Mouse (Mus musculus) E14TG2a.4 (cell line): ENCODE data around the gene Ralgds.
A peak's percentile ranks its signal among the peaks of the same experiment; 100 is the strongest.

Source experiments
- H3K27me3 ChIP-seq: 2 replicates; pipeline ENCODE4 v1.6.1; 2014; ENCODE audit warnings: low read length, control low read depth; ENCODE audit not compliant: insufficient read depth
- H3K36me3 ChIP-seq: 2 replicates; pipeline ENCODE4 v1.6.1; 2014; ENCODE audit warnings: low read length, control low read depth; ENCODE audit not compliant: insufficient read depth
- H3K4me1 ChIP-seq: replicated peaks from 2 replicates; pipeline ENCODE4 v1.6.1; 2014; ENCODE audit warnings: low read depth, low read length, control low read depth
- H3K4me3 ChIP-seq: replicated peaks from 2 replicates; pipeline ENCODE4 v1.5.1; 2014; ENCODE audit warnings: mild to moderate bottlenecking, low read length
- H3K9me3 ChIP-seq: 2 replicates; pipeline ENCODE4 v1.6.1; 2014; ENCODE audit warnings: low read length, control low read depth
- CTCF ChIP-seq: conservative IDR thresholded peaks from 2 replicates; pipeline ENCODE4 v1.5.1; 2014; ENCODE audit warnings: low read length
- NANOG ChIP-seq: IDR thresholded peaks from 2 replicates; pipeline ENCODE4 v1.6.1; 2014; ENCODE audit warnings: borderline replicate concordance, low read length, mixed read lengths
- POU5F1 ChIP-seq: IDR thresholded peaks from 2 replicates; pipeline ENCODE4 v1.6.1; 2014; ENCODE audit warnings: low read length, borderline replicate concordance

The Ralgds gene

DNA sequence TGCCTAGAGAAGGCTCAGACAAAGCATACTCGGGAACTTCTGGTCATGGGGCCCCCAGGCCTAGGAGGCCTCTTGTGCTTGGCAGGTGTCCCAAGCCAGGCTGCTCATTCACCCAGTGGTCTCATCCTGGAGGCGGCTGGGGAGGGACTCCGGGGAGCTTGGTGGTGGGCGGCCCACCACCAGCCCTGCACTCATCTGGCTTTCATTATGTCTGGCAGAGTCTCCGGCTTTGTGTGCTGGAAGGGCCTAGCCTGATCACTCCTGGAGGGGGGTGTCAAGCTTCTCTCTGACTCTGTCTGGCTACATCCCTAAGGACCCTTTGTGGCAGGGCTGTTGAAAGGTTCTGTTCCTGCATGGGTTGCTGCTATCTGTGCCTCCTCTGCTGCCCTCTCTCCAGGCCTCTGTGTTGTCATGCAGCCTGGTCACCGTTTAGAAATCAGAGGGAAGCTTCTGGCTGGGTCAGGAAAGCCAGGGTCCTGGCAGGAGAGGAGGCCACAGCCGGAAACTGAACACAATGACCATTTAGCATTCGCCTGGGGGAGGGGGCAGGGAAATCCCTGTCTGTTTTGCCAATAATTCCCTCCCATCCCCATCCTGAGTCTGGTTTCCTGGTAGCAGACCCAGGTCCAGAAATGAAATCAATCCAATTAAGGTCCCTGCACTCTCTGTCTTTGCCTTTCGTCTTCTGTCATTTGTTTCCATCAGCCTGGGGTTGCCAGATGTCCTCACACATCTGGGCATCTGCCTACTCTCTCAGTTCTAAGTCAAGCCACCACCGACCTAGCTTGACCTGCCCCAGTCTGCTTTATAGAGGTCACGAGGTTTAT is 21.7 kb downstream of the Ralgds start:
- Histone ChIP-seq H3K4me1 (peaks cover 82% of the 10 kb centered on the region), H3K36me3 (peaks cover 20% of the 10 kb centered on the region), H3K27me3 (no peaks in the 10 kb centered on the region), H3K9me3 (no peaks in the 10 kb centered on the region), H3K4me3 (no peak overlapping the region)
- TF ChIP-seq CTCF (no peak), POU5F1 (no peak), NANOG (no peak)

DNA sequence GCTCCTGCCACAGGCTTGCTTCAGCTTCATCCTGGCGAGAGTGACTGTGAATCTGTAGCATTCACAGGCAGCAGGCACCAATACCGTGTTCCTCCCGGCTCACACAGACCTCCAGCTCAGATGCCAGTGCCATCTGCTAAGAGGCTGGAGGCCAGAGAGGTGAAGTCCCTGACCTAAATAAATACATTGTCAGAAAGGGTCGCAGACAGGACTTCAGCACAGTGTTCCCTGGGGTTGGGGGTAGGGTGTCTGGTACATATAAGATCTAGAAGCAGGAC is 22.3 kb downstream of the Ralgds start:
- peaks cover 76% of the 10 kb centered on the region for H3K4me1 ChIP-seq
- TF ChIP-seq CTCF (no peak), NANOG (no peak), POU5F1 (no peak)
- 0 out of 2 replicates have a peak overlapping the region, but pooled peaks have one; percentile 13 for H3K4me3 ChIP-seq
- H3K9me3 ChIP-seq = no peaks in the 10 kb centered on the region
- peaks cover 25% of the 10 kb centered on the region for H3K36me3 ChIP-seq
- H3K27me3 ChIP-seq = no peaks in the 10 kb centered on the region

DNA sequence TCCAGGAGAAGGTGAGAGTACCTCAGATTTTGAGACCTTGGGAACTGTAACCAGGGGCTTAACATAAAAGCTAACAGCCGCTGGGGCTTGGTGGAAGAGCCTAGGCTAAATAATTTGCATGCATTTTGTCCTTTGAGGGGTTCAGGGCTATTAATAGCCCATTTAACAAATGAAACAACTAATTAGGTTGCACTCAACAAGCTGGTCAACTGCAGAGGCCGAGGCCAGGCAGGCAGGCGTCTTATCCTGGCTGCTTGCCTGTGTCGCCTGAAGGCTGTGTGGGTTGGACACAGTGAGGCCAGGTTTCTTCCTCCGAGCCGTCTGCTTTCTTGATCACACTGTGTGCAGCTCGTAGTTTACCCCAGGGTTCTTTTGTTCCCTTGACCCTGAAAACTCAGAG is 22.7 kb downstream of the Ralgds start:
- Histone ChIP-seq H3K9me3 (no peaks in the 10 kb centered on the region), H3K4me3 (0 out of 2 replicates have a peak overlapping the region, but pooled peaks have one; percentile 13), H3K27me3 (no peaks in the 10 kb centered on the region), H3K36me3 (peaks cover 30% of the 10 kb centered on the region), H3K4me1 (peaks cover 72% of the 10 kb centered on the region)
- TF ChIP-seq NANOG (no peak), POU5F1 (no peak), CTCF (no peak)

DNA sequence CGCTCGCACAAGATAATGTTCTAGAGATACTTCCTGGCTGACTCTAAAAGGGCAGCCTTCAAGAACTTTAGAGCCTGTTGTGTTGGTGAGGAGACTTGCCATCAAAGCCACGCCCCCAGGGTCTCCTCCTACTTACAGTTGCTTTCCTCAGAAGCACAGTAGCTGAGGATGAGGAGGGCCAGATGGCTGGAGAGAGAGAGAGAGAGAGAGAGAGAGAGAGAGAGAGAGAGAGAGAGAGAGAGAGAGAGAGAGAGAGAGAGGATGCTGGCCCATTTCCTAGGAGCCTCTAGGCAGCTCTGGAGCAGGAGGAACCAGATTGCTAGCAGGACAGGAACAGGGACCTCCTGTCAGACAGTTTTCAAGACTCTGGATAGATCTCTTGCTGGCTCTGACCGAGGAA is 23.2 kb downstream of the Ralgds start:
- Histone ChIP-seq H3K36me3 (peaks cover 34% of the 10 kb centered on the region), H3K4me3 (no peak overlapping the region), H3K4me1 (peaks cover 67% of the 10 kb centered on the region), H3K9me3 (no peaks in the 10 kb centered on the region), H3K27me3 (no peaks in the 10 kb centered on the region)
- TF ChIP-seq CTCF = no peak
- TF ChIP-seq POU5F1 = no peak
- no peak for TF ChIP-seq NANOG

DNA sequence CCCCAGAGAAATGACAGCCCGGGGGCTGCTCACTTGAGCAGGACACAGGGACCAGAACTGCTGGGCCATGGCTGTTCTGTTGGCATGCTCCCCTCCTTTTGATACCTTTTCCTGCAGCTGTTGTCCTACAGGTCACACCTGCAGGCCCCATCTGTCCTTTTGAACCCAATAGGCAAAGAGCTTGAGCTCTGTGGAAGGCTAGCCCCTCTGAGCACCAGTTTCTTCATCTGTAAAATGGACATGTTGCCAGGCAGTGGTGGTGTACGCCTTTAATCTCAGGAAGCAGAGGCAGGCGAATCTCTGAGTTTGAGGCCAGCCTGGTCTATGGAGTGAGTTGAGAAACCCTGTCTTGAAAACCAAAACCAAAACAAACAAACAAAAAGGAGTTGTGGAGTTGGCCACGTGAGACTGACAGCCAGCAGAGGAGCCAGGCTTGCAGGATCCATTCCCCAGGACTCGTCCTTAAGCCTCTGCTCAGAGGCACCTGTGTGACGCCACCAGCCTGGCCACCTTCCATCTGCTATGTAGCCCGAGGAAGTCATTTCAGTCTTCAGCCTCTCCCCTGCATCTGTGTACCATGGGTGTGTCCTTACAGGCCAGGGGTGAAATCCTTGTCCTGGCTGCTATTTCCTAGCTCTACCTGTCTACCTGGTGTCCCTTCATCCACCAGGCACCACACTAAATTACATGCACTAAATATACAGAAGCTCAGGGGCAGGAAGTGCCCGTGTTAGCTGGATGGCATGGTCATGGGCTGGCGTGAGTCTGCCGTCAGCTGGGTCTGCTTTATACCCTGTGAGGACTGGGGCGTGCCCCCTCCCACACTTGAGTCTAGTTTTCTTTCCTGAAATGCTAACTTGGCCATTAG is 24.1 kb downstream of the Ralgds start:
- TF ChIP-seq POU5F1 (no peak), CTCF (no peak), NANOG (no peak)
- Histone ChIP-seq H3K27me3 (no peaks in the 10 kb centered on the region), H3K36me3 (peaks cover 40% of the 10 kb centered on the region), H3K9me3 (no peaks in the 10 kb centered on the region), H3K4me3 (no peak overlapping the region), H3K4me1 (peaks cover 73% of the 10 kb centered on the region)

DNA sequence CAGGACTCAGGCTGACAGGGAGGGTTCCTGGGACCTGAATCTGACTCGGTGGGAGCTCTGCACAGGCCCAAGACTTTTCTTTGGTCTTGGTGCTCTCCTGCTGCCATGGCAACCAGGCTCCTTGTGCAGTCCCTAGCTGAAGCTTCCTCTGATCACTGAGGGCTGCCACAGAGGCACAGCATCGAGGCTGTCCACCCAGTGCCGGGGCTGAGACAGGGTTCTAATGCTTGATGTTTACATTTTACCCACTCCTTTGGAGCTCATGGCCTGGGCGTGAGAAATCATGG is 24.7 kb downstream of the Ralgds start:
- Histone ChIP-seq H3K4me1 (peaks cover 74% of the 10 kb centered on the region), H3K9me3 (no peaks in the 10 kb centered on the region), H3K36me3 (peaks cover 46% of the 10 kb centered on the region), H3K27me3 (no peaks in the 10 kb centered on the region), H3K4me3 (no peak overlapping the region)
- TF ChIP-seq NANOG = no peak
- no peak for TF ChIP-seq CTCF
- TF ChIP-seq POU5F1 = no peak

DNA sequence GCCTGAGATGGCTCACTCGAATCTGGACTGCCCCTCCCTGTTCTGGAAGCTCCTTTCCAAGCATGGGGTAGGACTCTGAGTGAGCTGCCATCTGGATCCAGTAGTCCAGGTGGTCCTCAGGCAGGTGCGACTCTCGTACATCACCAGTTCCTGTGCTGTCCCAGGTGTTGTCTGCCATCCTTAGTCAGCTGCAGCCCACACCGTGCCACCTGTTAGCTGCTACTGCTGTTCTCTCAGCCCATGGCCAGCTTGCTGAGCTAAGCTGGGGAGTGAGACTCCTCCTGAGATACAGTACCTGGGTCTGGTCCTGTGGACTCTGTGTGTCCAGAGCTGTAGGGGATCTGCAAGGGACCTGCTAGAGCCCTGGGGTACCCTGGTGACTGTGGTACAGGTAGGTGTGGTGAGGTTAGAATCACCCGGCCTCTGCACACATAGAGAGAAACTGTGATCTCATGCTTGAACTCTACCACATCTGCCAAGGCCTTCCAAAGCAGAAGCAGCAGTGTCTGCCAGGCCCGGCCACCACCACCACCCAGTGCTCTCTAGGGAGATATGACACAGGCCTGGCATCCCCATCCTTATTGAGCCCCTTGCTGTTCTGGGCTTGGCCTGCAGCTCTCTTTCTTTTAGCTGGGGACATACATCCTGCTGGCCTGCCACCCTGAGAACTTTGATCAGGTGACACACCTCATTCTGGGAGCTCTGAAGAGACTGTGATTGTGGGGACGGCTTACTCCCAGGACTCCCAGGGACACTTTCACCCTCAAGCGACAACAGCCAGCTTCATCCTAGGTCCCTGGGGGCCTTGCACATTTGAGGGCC is 25.3 kb downstream of the Ralgds start:
- TF ChIP-seq NANOG = no peak
- TF ChIP-seq POU5F1 = no peak
- no peak for TF ChIP-seq CTCF
- Histone ChIP-seq H3K4me1 (peaks cover 68% of the 10 kb centered on the region), H3K9me3 (no peaks in the 10 kb centered on the region), H3K27me3 (no peaks in the 10 kb centered on the region), H3K4me3 (no peak overlapping the region), H3K36me3 (peaks cover 51% of the 10 kb centered on the region)

DNA sequence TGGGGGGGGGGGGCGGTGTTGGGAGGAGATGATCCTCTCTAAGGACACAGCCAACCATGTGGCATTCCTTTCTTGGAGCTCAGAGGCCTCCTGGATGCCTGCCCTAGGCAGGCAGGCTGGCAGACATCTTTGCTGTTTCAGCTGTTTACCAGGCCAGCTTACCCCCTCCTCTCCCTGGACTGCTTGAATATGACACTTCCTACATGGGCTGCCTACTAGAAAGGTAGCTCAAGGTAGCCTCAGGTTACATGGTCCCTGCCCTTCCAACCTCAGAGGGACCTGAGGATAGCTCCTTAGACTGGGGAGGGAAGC is 25.8 kb downstream of the Ralgds start:
- Histone ChIP-seq H3K27me3 (no peaks in the 10 kb centered on the region), H3K36me3 (peaks cover 57% of the 10 kb centered on the region), H3K4me1 (peaks cover 68% of the 10 kb centered on the region), H3K4me3 (no peak overlapping the region), H3K9me3 (no peaks in the 10 kb centered on the region)
- TF ChIP-seq POU5F1 = no peak
- no peak for TF ChIP-seq NANOG
